Mouse (Mus musculus) urinary bladder, postnatal 25 days (tissue): Measurements from ENCODE around the gene Tns4.

Experiments used
- DNase-seq: peaks from one replicate; pipeline ENCODE4 v3.0.0; 2022; ENCODE audit warnings: low spot score

Tns4 gene

DNA sequence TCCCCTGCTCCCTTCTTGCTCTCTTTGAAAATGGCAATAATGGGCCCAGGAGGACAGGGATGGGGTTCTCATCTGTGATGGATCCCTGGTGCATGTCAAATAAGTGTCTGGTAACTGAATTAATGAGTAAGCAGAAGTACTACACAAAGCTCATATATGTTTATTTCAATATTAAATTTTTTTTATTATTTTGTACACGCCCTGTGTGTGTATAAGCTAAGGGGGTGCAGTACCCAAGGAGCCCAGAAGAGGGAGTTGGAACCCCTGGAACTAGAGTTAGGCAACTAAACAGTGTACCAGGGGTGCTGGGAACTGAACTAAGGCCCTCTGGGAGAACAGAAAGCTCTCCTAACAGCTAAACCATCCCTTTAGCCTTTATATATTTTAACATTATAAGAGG is 29.3 kb upstream of the Tns4 start:
- DNase-seq: no peak

DNA sequence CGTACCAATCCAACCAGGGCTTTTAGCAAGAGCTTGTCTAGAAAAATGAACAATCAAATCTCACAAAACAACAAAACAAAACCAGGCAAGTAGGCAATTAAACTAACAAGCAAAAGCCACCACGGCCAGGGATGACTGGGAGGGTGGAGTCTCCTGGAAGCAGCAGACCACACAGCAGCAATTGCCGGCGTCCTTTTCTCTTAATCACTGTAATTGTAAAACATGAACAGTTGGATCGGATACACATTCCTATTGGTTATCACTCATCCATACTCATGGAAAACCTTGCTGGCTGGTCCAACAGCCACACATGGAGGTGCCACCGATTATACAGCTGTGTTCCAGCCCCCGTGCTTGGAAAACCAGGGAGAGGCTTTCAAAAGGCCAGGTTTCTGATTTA is 28.8 kb upstream of the Tns4 start:
- no peak for DNase-seq

DNA sequence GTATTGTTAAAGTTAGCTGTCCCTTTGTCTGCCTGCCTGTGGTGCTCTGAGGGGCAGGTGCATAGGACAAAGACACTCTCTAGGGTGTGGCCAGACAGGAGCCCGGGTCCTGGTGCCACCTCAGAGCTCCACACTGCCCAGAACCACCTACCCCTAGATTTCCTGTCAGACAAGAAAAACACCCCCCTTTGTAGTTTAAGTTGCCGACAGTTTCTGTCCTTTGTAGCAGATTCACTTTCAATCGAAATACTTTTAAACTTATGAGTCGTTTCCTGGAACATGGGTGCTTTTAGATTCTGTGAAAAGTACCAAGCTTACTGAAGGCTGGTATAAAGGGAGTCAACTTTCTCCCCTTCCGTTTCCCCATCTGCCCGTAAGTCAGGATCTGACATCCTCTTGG is 26.8 kb upstream of the Tns4 start:
- DNase-seq: no peak

DNA sequence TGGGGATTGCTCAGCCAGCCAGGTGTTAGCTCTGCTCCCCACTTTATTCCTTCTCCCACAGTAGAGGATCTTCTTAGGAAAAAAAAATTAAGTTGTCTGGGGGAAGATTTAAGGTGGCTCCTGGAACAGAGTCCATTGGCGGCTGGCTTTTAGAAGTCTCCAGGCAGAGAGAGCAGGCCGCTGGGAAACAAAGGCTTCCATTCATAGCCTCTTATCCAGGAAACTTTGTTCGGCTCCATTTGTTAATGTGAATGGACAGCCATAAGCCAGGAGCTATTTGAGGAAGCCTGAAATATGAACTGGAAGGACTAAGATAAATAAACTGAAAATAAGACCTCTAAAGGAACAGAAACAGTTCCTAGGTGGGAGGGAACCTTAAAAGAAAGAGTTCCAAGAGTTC is 24.0 kb upstream of the Tns4 start:
- no peak for DNase-seq

DNA sequence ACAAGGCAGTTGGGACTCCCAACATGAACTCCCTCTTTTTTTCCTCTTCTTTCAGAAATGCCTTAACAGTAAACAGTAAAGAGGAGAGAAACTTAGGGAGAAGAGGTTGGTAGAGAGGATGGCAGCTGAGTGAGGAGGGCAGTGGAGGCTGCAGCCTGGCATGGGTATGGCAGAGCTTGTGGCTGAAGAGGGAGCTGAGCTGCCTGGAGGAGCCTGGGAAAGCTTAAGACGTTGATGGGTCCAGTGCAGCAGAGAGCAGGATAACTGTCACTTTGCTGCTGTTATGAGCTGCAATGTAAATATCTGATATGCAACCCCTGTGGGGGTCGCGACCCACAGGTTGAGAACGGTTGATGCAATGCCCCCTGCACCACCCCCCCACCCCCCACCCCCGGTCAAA is 23.6 kb upstream of the Tns4 start:
- no peak for DNase-seq

DNA sequence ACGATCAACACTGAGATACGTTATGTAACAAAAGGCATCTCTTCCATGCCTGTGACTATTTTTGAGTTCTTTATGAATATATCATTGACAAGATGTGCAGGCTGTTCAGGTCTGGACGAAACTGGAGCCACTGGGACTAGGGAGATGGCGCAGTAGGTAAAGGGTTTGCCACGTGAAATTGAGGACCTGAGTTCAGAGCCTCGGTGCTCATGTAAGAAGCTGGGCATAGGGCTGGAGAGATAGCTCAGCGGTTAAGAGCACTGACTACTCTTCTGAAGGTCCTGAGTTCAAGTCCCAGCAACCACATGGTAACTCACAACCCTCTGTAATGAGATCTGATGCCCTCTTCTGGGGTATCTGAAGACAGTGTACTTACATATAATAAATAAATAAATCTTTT is 22.5 kb upstream of the Tns4 start:
- no peak for DNase-seq

DNA sequence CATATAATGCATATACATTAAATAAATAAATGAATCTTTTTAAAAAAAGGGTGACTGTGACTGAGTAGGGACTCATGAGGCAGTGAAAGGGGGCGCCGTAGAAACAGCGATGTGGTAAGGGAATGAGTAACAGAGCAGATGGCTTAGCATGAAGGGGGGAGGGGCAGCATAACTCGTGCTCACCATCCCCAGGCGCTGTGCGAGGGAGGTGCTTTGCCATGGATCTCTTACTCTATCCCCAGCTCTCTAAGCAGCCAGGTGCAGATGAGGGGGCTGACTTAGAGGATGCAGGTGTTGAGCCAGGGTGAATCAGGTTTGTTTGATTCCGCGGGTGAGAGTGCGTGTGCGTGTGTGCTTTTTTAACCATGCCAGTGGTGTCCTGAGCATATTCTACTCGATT is 22.0 kb upstream of the Tns4 start:
- DNase-seq: no peak

DNA sequence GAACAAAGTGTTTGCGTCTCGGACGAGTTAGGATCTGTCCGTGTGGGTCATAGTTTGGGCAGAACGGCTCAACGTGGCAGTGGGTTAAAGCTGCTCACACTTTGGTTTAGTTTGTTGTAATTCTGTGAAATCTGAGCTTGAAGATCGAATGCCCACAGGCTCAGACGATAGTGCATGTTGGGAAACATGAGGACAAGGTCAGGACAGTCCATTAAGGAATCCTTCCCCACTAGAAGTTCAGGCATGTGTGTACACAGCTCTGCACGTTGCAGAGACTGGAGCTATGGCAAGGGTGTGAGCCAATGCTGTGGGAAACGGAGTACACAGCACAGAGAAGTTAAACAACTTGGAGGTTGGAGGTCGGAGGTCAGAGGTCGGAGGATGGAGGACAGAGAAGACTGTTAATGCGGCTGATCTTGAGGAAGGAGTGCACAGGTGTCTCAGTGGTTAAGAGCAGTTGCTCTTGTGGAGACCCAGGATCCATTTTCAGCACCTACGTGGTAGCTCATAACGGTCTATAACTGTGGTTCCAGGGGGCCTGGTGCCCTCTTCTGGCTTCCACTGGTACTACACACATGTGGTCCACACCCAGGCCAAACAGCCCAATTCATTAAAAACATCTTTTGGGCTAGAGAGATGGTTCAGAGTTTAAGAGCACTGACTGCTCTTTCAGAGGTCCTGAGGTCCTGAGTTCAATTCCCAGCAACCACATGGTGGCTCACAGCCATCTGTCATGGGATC is 21.4 kb upstream of the Tns4 start:
- DNase-seq: no peak

DNA sequence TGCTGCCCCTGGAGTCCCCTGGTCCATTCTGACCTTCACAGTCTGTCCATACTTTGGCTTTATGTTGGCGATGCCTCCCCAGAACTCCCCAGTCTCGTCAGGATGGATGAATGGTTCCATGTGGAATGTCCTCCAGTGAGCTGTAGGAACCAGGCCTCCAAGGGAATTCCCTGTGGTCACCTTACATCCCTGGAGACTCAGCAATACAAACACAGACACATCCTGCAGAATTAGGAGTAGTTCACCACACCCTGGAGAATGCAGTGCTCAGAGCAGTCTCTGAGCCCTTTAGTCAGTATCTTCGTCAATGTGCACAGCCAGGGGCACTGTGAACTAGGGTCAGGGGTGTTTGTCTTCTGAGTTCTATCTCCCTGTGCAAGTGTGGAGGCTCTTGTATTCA is 19.2 kb upstream of the Tns4 start:
- DNase-seq: no peak

DNA sequence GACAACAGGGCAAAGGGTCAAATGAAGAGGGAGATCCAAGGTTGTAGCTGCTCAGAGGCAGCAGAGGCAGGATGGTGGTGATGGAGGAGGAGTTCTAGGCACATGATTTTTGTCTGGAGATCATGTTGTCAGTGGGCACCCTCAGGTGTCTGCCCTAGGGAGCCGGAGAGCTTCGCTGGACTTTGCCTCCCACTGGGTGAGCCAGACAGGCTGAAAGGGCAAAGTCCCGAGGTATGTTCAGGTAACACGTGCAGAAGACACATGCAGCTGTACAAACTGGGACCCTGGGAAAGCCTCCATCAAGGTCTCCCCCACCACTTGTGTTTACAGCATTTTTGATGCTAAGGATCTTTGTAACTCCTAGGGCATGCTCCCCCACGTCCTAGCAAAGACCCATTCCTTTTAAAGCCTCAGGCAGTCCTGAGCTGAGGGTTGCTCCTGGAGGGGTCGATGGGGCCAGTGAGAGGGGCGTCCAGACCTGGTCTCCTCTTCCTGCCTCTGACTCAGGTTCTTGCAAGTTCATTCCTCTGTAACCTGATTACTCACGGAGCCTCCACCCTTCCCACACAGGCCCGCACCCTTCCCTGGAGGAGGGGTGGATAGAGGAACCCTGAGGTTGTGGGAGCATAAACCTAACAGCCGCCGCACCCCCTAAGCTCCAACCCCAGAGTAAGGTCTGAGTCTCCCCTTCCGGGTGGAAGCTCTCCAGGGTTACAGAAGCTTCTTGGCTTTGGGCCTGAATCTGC is 17.0 kb upstream of the Tns4 start:
- no peak for DNase-seq

DNA sequence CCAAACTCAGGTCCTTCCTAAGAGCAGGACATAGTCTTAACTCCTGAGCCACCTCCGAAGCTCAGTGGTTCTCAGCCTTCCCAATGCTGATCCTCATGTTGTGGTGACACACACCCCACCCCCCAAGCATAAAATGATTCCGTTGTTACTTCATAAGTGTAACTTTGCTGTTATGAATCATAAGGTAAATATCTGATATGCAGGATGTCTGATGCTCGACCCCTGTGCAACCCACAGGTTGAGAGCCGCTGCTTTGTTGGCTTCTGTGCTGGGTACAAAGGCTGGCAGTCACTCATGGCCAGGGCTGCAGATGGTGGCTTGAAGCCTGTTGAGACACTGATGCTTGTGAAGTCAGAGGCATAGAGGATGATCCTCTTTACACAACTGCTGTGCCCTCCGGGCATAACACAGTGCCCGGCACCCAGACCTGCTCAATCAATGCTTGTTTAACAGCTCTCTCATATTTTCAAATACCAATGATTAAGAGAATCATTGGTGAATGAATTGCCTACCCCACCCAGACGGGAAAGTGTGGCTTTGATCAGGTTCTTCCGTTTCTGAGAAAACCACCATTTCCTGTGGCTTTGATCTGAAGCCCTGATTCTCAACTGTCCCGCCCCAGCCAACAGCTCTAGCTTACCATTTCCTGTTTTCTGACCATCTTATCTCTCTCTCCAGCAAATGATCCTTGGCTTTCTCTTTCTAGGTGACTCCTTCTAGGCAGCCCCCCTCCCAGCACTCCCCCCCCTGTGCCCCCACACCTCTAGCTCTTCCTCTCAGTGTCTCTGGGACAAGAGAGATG is 15.7 kb upstream of the Tns4 start:
- DNase-seq: no peak

DNA sequence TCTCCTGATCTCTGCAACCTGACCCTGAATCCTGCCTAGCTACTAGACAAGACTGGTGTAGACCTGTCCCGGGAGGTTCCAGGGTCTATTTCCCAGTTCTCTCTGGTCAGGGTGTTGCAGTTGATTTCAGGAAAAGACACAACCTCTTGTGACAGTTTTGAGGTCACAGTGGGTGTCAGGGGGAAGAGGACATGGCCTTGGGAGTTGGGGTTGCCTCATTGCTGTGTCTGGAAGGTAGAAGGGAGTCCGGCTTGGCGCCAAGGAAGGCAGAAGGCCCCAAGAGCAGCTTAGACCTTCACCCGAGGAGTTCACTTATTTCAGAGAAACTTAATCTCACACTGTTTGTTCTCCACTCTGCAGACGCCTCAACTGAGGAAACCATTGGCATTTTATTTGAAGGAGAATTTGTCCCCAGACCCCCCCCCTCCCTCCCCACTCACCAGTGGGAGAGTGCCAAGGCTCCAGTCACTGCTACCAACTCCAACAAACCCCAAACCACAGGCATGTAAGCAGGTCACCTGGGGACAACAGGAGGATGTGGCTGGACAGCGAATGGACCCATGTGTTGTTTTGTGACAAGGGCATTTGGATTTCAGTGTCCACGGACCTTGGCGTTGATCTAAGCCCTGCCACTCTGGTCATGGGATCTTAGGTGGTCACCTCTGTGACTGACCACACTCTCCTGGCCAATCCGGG is 13.6 kb upstream of the Tns4 start:
- DNase-seq: no peak

DNA sequence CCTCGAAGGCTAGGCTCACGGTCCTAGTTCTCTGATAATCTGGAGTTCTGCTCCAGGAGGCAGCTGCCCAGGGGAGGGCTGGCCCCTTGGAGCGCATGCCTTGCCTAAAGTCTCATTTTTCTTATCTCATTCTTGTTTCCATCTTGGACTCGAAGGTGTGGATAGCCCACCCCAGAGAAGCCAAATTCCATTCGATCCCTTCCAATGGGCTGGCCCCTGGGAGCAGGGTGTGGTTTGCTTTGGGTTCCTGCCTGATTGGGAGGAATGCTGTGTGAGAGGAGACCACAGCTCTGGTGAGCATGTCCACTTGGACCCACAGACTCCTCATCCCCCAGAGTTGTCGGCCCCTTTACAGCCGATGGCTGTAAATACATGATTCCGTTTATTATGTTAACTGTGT is 12.6 kb upstream of the Tns4 start:
- DNase-seq: no peak

DNA sequence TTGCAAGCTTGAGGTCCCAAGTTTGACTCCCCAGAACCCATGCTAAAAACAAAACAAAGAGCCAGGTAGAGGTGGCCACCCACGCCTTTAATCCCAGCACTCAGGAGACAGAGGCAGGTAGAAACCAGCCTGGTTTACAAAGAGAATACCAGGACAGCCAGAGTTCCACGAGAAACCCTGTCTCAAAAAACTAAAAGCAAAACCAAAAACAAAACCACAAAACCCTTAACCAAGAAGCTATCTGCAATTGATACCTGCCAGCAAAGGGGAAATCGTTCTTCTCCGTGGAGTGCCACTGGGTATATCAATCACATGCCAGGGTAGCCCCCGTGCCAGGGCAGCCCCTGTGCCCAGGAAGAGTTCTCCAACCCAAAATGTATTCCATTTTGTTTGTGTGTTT is 11.1 kb upstream of the Tns4 start:
- DNase-seq: no peak

DNA sequence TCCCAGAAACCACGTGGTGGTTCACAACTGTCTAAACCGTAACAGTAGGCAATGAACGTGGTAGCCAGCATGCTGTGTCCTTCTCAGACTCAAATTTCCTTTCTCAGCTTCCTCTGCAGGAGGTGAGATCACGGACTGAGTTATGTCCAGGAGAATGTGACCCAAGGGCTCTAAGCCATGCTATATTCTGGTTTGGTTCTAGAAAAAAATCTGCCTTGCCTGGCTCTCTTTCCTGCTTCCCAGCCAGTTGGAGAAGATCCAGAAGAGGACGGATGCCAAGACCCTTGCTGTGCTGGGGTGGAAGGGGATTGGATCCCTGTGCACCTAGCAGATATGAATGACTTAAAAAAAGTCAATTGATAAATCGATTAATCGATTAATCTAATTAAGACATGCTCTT is 10.4 kb upstream of the Tns4 start:
- no peak for DNase-seq

DNA sequence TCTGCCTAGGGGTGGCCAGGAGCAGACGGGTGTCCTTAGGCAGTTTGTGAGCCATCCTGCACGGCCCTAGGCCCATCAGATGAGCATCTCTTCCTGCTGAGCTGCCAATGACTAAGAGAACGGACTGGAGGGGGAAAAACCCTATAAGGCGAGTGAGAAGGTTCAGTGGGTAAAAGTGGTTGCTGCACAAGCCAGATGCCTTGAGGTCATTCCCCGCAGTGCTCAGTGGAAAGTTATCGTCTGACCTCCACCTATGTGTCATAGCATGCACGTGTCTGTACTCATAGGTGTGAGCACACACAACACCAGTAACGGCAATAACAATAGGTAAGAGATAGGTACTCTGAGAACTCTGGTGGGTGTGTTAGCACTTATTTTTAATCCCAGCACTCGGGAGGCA is 9.8 kb upstream of the Tns4 start:
- no peak for DNase-seq

DNA sequence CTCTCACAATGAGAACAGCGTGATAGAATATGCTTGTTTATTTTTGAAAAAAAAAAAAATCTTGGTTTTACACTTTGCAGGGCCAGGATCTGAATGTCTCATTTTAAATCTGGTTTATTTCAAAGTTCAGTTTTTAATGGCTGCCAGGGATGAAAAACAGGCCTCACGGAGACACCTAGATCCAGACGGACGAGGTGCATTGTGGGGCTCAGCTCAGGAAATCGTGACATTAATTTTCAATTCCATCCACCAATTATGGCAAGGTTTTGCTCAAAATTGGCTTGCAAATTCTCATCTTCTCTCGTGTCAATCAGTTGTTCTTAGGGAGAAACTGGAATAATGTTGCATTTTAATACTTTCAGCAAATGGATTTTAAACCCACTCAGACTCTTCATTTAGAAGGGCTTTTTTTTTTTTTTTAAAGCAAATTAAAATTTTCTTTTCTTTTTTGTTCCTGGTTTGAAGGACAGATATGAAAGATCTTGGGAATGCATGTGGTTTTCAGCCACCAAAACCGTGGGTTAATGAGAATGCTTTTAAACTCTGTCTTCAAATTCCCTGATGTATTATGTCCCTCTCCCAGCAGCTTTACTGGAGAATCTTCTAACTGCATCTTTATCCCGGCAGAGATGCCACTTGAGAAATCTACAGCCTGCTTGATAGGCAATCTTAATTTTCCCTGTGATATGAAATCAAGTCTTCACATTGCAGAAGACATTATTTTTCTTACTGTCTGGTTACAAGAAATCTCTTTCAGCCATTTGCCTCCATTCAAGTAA is 8.1 kb upstream of the Tns4 start:
- no peak for DNase-seq

DNA sequence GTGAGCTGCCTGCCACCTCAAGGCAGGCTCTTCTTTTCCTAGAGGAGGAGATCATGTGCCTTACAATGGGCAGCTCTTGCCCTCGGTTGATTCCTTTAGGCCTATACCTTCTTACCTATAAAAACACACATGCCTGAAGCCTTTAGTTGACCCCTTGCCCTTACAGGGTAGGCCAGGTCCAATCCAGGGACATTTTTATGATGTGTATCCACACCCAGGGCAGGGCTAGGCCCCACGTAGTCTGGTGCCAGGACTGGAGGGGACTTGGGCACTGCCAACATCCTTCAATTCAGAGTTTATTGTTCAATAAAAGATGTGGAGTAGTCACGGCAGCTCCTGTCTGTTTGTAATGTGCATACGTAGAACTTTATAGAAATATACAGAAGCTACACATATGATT is 7.3 kb upstream of the Tns4 start:
- DNase-seq: no peak

DNA sequence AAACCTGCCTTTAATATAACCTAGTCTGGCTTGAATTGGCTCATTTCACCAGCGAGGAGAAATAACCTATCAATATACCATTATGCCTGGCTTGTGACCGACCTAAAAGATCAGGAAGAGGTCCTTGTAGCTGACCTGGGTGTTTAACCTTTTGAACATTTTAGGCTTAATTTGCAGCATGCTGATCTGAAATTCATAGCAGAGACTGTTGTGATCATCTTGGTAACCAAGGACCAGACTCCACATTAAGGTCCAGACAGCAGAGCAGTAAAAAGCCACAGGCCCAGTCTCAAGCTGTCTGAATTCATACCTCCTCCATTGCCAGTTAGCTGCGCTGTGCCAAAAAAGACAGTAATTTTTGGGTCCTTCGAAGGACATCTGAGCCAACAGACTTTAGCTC is 6.7 kb upstream of the Tns4 start:
- no peak for DNase-seq

DNA sequence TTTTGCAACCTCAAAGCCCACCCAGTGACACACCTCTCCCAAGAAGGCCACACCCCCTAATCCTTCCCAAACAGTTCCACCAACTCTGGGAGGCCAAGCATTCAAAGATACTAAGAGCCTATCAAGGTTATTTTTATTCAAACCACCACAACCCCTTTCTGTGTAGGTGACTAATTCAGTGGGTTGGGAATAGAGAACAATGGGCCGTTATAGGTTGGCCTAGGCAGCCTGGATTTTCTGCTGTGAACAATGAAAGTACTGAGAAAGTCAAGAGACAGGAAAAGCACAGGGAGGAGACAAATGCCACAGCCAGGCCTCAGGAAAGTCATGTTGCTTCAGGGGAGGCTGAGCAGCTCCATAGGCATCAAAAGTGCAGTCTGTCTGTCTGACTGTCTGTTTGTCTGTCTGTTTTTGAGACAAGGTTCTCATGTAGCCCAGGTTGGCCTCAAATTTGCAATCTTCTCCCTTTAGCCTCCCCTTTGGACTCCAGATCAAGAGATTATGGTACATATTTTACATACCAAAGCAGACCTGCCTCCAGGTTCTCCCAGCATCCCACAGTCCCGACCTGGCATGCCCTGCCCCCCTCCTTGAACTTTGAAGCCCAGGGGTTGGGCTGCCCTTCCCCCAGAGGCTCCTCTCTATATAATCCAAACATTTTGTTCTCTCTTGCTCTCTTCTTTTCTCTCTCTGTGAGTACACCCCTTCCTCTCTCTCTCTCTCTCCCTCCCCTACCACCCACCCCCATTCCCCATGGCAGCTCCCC is 6.0 kb upstream of the Tns4 start:
- DNase-seq: no peak

DNA sequence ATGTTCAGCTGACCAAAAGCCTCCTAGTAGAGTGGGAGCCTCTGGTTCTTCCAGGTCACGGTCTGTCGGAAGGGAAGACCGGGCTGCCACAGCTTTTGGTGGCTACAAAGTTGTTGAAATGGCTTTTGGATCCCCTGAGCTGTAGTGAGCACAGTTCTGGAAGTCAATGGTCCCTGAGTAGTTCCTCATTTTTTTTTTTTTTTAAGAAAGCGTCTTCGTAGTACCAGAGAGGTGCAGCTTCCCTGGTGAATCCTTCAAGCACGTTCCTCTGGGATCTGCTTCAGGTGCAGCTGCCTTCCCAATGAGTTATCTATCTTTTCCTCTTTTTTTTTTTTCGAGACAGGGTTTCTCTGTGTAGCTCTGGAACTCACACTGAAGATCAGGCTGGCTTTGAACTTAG is 4.6 kb upstream of the Tns4 start:
- DNase-seq: no peak
